Mouse (Mus musculus) ES-Bruce4 (cell line): ENCODE measurements around the gene Maf.

Source experiments
- CTCF ChIP-seq: IDR thresholded peaks from one replicate; pipeline ENCODE4 v1.8.1; 2011; ENCODE audit warnings: low read depth, low read length
- EP300 ChIP-seq: IDR thresholded peaks from 2 replicates; pipeline ENCODE4 v1.6.1; 2011; ENCODE audit warnings: low read depth, low read length; ENCODE audit not compliant: insufficient read depth
- POLR2A ChIP-seq: IDR thresholded peaks from one replicate; pipeline ENCODE4 v1.8.1; 2011; ENCODE audit warnings: low read length; ENCODE audit not compliant: insufficient read depth

- no peak for TF ChIP-seq CTCF
- TF ChIP-seq POLR2A: no peak
- no peak for TF ChIP-seq EP300
These were observed 19.2 kb upstream of the Maf start for GRCm38 (mm10) chr8:115726807-115727206.
